Mouse (Mus musculus) neural tube, embryonic 13.5 days (tissue): ENCODE measurements around the gene Tdrd7. TPM values are rescaled to one million over a fixed set of nuclear protein-coding genes. Genes with fewer than 3 reads are reported as not detected.

Source experiments
- ATAC-seq: fragments of 200-750 bp; cut with Nextera tagmentation; 2 replicates; pipeline ENCODE4 v1.8.0; 2017; ENCODE audit warnings: low read depth, mild to moderate bottlenecking, moderate TSS enrichment, moderate library complexity
- H3K27ac ChIP-seq: fragments of 300-500 bp; sonication (generic); replicated peaks from 2 replicates; pipeline ENCODE4 v1.5.1; 2015; ENCODE audit warnings: moderate library complexity, mild to moderate bottlenecking, inconsistent platforms
- H3K27me3 ChIP-seq: fragments of 300-500 bp; sonication (generic); 2 replicates; pipeline ENCODE4 v1.6.1; 2015; ENCODE audit warnings: mild to moderate bottlenecking, inconsistent platforms
- H3K36me3 ChIP-seq: fragments of 300-500 bp; sonication (generic); 2 replicates; pipeline ENCODE4 v1.6.1; 2015; ENCODE audit warnings: mild to moderate bottlenecking, inconsistent platforms
- H3K4me1 ChIP-seq: fragments of 300-500 bp; sonication (generic); replicated peaks from 2 replicates; pipeline ENCODE4 v1.6.1; 2015; ENCODE audit warnings: inconsistent platforms
- H3K4me2 ChIP-seq: fragments of 300-500 bp; sonication (generic); 2 replicates; pipeline ENCODE4 v1.6.1; 2015; ENCODE audit warnings: inconsistent platforms, mild to moderate bottlenecking, moderate library complexity
- H3K4me3 ChIP-seq: fragments of 300-500 bp; sonication (generic); 2 replicates; pipeline ENCODE4 v1.5.1; 2015; ENCODE audit warnings: mild to moderate bottlenecking, inconsistent platforms
- H3K9ac ChIP-seq: fragments of 300-500 bp; sonication (generic); 2 replicates; pipeline ENCODE4 v1.6.1; 2015; ENCODE audit warnings: moderate library complexity, mild to moderate bottlenecking, inconsistent platforms
- H3K9me3 ChIP-seq: fragments of 300-500 bp; sonication (generic); 2 replicates; pipeline ENCODE4 v1.6.1; 2016; ENCODE audit warnings: inconsistent platforms
- WGBS: fragments of 180-500 bp; shearing (Covaris S2); methylation state at CpG from one replicate; pipeline ENCODE4 v1.1.7; 2015; 5-methylcytosine and 5-hydroxymethylcytosine counted together
- polyA plus RNA-seq: library from polyadenylated mRNA; unstranded; fragments of >200 nt; fragmentation: Nextera tagmentation; extraction: Ambion mirVana; gene quantifications from 2 replicates; pipeline ENCODE4 v1.2.1, GENCODE M21; 2015

Tdrd7 gene
- 24.0 and 25.2 TPM in 2 replicates for polyA plus RNA-seq

GRCm38 (mm10) chr4:45964771-45965439 is at the start of gene Tdrd7:
Tdrd7 (plus strand) TSS chr4:45965334.
- Histone ChIP-seq H3K9ac (no peak within 1 kb of the TSS), H3K4me1 (peaks cover 15% of the 10 kb centered on the region), H3K4me3 (no peak within 1 kb of the TSS), H3K36me3 (no peaks in the 10 kb centered on the region), H3K4me2 (no peak within 1 kb of the TSS), H3K27me3 (no peaks in the 10 kb centered on the region), H3K27ac (no peak within 1 kb of the TSS), H3K9me3 (no peaks in the 10 kb centered on the region)
- WGBS: 83% methylated on average over 10 of the region's 10 CpGs
- ATAC-seq: no peak

GRCm38 (mm10) chr4:45917091-45917490 is 48.0 kb upstream of the Tdrd7 start:
- H3K9me3 ChIP-seq: no peaks in the 10 kb centered on the region
- H3K4me1 ChIP-seq: 0 out of 2 replicates have a peak, but pooled peaks cover 6% of the 10 kb centered on the region
- no peaks in the 10 kb centered on the region for H3K36me3 ChIP-seq
- H3K27me3 ChIP-seq: no peaks in the 10 kb centered on the region
- no peak for ATAC-seq
- 27% methylated on average over 7 of the region's 7 CpGs for WGBS
- H3K9ac ChIP-seq: no peak overlapping the region
- no peak overlapping the region for H3K4me2 ChIP-seq
- no peak overlapping the region for H3K27ac ChIP-seq
- H3K4me3 ChIP-seq: no peak overlapping the region

- 81% methylated on average over 10 of the region's 10 CpGs for whole genome bisulfite sequencing
- H3K9me3 ChIP-seq: no peaks in the 10 kb centered on the region
Measured at GRCm38 (mm10) chr4:45921663-45922435, 43.3 kb upstream of the Tdrd7 start.

GRCm38 (mm10) chr4:45924011-45924410 is 41.1 kb upstream of the Tdrd7 start:
- no peaks in the 10 kb centered on the region for H3K36me3 ChIP-seq
- H3K4me1 ChIP-seq: no peaks in the 10 kb centered on the region
- no peak overlapping the region for H3K4me3 ChIP-seq
- H3K4me2 ChIP-seq: no peak overlapping the region
- no peaks in the 10 kb centered on the region for H3K9me3 ChIP-seq
- no peaks in the 10 kb centered on the region for H3K27me3 ChIP-seq
- 88% methylated on average over 4 of the region's 4 CpGs for WGBS
- no peak overlapping the region for H3K9ac ChIP-seq
- no peak overlapping the region for H3K27ac ChIP-seq
- no peak for ATAC-seq

More at GRCm38 (mm10) chr4:45921663-45922435, 43.3 kb upstream of the Tdrd7 start:
- H3K27me3 ChIP-seq: no peaks in the 10 kb centered on the region
- no peak overlapping the region for H3K9ac ChIP-seq
- H3K27ac ChIP-seq: no peak overlapping the region
- ATAC-seq: no peak
- 0 out of 2 replicates have a peak, but pooled peaks cover 6% of the 10 kb centered on the region for H3K4me1 ChIP-seq
- H3K4me2 ChIP-seq: no peak overlapping the region
- no peak overlapping the region for H3K4me3 ChIP-seq
- H3K36me3 ChIP-seq: no peaks in the 10 kb centered on the region

- Histone ChIP-seq H3K4me3 (no peak overlapping the region), H3K4me1 (no peaks in the 10 kb centered on the region), H3K36me3 (no peaks in the 10 kb centered on the region), H3K27me3 (no peaks in the 10 kb centered on the region), H3K9ac (no peak overlapping the region), H3K27ac (no peak overlapping the region), H3K9me3 (no peaks in the 10 kb centered on the region), H3K4me2 (no peak overlapping the region)
- no peak for ATAC-seq
- WGBS: 53% methylated on average over 4 of the region's 4 CpGs
Measured at GRCm38 (mm10) chr4:45928561-45928960, 36.6 kb upstream of the Tdrd7 start.

GRCm38 (mm10) chr4:45941628-45942044 is 23.5 kb upstream of the Tdrd7 start:
- Histone ChIP-seq H3K4me2 (no peak overlapping the region), H3K9me3 (no peaks in the 10 kb centered on the region), H3K4me1 (no peaks in the 10 kb centered on the region), H3K9ac (no peak overlapping the region), H3K27ac (no peak overlapping the region), H3K4me3 (no peak overlapping the region), H3K36me3 (no peaks in the 10 kb centered on the region), H3K27me3 (no peaks in the 10 kb centered on the region; the same call in 1 of the 2 replicates)
- 32% methylated on average over 13 of the region's 13 CpGs for WGBS
- no peak for ATAC-seq

- 76% methylated on average over 8 of the region's 8 CpGs for WGBS
- no peaks in the 10 kb centered on the region for H3K9me3 ChIP-seq
- ATAC-seq: no peak
Measured at GRCm38 (mm10) chr4:45947729-45948128, 17.4 kb upstream of the Tdrd7 start.

GRCm38 (mm10) chr4:45949109-45949848 is 15.9 kb upstream of the Tdrd7 start:
- H3K27ac ChIP-seq: no peak overlapping the region
- H3K9ac ChIP-seq: no peak overlapping the region
- H3K27me3 ChIP-seq: no peaks in the 10 kb centered on the region
- H3K9me3 ChIP-seq: no peaks in the 10 kb centered on the region
- WGBS: 90% methylated on average over 7 of the region's 7 CpGs
- no peak for ATAC-seq
- H3K4me3 ChIP-seq: no peak overlapping the region
- no peaks in the 10 kb centered on the region for H3K36me3 ChIP-seq
- no peaks in the 10 kb centered on the region for H3K4me1 ChIP-seq
- H3K4me2 ChIP-seq: no peak overlapping the region

More at GRCm38 (mm10) chr4:45947729-45948128, 17.4 kb upstream of the Tdrd7 start:
- H3K36me3 ChIP-seq: no peaks in the 10 kb centered on the region
- no peaks in the 10 kb centered on the region; the same call in 1 of the 2 replicates for H3K27me3 ChIP-seq
- no peak overlapping the region for H3K4me3 ChIP-seq
- no peak overlapping the region for H3K27ac ChIP-seq
- no peak overlapping the region for H3K9ac ChIP-seq
- H3K4me1 ChIP-seq: no peaks in the 10 kb centered on the region
- H3K4me2 ChIP-seq: no peak overlapping the region

- H3K9ac ChIP-seq: no peak overlapping the region
- H3K27me3 ChIP-seq: no peaks in the 10 kb centered on the region
- no peak overlapping the region for H3K27ac ChIP-seq
- H3K4me2 ChIP-seq: no peak overlapping the region
- no peak overlapping the region for H3K4me3 ChIP-seq
- no peaks in the 10 kb centered on the region for H3K9me3 ChIP-seq
- H3K4me1 ChIP-seq: no peaks in the 10 kb centered on the region
- no peaks in the 10 kb centered on the region for H3K36me3 ChIP-seq
- WGBS: 98% methylated on average over 14 of the region's 18 CpGs
- no peak for ATAC-seq
Measured at GRCm38 (mm10) chr4:45951830-45952229, 13.3 kb upstream of the Tdrd7 start.

GRCm38 (mm10) chr4:45953025-45953919 is 11.9 kb upstream of the Tdrd7 start:
- Histone ChIP-seq H3K4me3 (no peak overlapping the region), H3K9me3 (no peaks in the 10 kb centered on the region), H3K36me3 (no peaks in the 10 kb centered on the region), H3K27me3 (no peaks in the 10 kb centered on the region), H3K9ac (no peak overlapping the region), H3K4me1 (no peaks in the 10 kb centered on the region), H3K27ac (no peak overlapping the region), H3K4me2 (no peak overlapping the region)
- WGBS: 91% methylated on average over 23 of the region's 23 CpGs
- no peak for ATAC-seq

- Histone ChIP-seq H3K27me3 (no peaks in the 10 kb centered on the region), H3K36me3 (no peaks in the 10 kb centered on the region), H3K9ac (no peak overlapping the region), H3K4me3 (no peak overlapping the region), H3K9me3 (no peaks in the 10 kb centered on the region), H3K4me2 (no peak overlapping the region), H3K4me1 (no peaks in the 10 kb centered on the region), H3K27ac (no peak overlapping the region)
- 81% methylated on average over 4 of the region's 4 CpGs for WGBS
- no peak for ATAC-seq
Measured at GRCm38 (mm10) chr4:45955235-45955634, 9.9 kb upstream of the Tdrd7 start.
